Mouse (Mus musculus) limb, embryonic 12.5 days (tissue): Measurements from ENCODE around the gene Srsf2. TPM values are rescaled to one million over a fixed set of nuclear protein-coding genes. Genes with fewer than 3 reads are reported as not detected.
"Not testable (repeated sequence)": the region's sequence is repeated elsewhere in the genome, so short reads cannot be mapped to it uniquely, and the experiment has no call there.

Source experiments
- ATAC-seq: fragments of 200-750 bp; cut with Nextera tagmentation; 2 replicates; pipeline ENCODE4 v1.8.0; 2017; ENCODE audit warnings: low read depth, moderate TSS enrichment; ENCODE audit not compliant: insufficient number of reproducible peaks, insufficient read depth, low FRiP score, low TSS enrichment
- H3K27ac ChIP-seq: fragments of 300-500 bp; sonication (generic); 2 replicates; pipeline ENCODE4 v1.5.1; 2016; ENCODE audit warnings: mild to moderate bottlenecking, moderate library complexity
- H3K27me3 ChIP-seq: fragments of 300-500 bp; sonication (generic); 2 replicates; pipeline ENCODE4 v1.6.1; 2016; ENCODE audit warnings: mild to moderate bottlenecking, moderate library complexity
- H3K36me3 ChIP-seq: fragments of 300-500 bp; sonication (generic); 2 replicates; pipeline ENCODE4 v1.6.1; 2016; ENCODE audit warnings: mild to moderate bottlenecking, moderate library complexity
- H3K4me1 ChIP-seq: fragments of 300-500 bp; sonication (generic); replicated peaks from 2 replicates; pipeline ENCODE4 v1.6.1; 2016
- H3K4me2 ChIP-seq: fragments of 300-500 bp; sonication (generic); 2 replicates; pipeline ENCODE4 v1.6.1; 2016; ENCODE audit warnings: mild to moderate bottlenecking, moderate library complexity
- H3K4me3 ChIP-seq: fragments of 300-500 bp; sonication (generic); replicated peaks from 2 replicates; pipeline ENCODE4 v1.5.1; 2016; ENCODE audit warnings: mild to moderate bottlenecking
- H3K9ac ChIP-seq: fragments of 300-500 bp; sonication (generic); replicated peaks from 2 replicates; pipeline ENCODE4 v1.6.1; 2016; ENCODE audit warnings: mild to moderate bottlenecking, moderate library complexity
- H3K9me3 ChIP-seq: fragments of 300-500 bp; sonication (generic); 2 replicates; pipeline ENCODE4 v1.6.1; 2016; ENCODE audit warnings: mild to moderate bottlenecking, moderate library complexity
- WGBS: fragments of 180-500 bp; shearing (Covaris S2); methylation state at CpG from one replicate; pipeline ENCODE4 v1.1.7; 2016; 5-methylcytosine and 5-hydroxymethylcytosine counted together
- polyA plus RNA-seq: library from polyadenylated mRNA; unstranded; fragments of >200 nt; fragmentation: Nextera tagmentation; extraction: Ambion mirVana; gene quantifications from 2 replicates; pipeline ENCODE4 v1.2.1, GENCODE M21; 2016

Srsf2 gene
- polyA plus RNA-seq, 1 experiment from 2014 or later = 1,014 TPM

DNA sequence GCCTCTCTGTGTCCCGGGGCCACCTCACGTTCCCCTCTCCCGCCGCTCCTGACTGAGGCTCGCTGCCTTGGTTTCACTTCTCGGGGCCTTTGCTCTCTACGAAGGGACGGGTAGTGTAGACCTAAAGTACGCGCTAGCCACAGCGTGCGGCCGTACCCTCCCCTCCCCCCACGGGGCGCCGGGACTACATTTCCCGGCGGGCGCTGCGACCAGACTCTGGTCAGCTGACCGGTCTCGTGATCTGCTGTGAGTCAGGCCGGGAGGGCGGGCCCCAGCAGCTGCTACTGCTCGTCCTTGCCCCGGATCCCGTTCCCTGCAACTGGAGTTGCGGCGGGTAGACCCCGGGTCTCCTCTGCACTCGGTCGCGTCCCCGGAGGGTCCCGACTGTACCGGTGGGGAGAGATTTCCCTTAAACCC lies 626 bp upstream of the Srsf2 start:
- peaks cover 43% of the 10 kb centered on the region for H3K36me3 ChIP-seq
- no peaks in the 10 kb centered on the region for H3K27me3 ChIP-seq
- peak overlapping the region; percentile 93 for H3K4me2 ChIP-seq
- H3K27ac ChIP-seq = peak overlapping the region; percentile 99
- peak overlapping the region; percentile 97 for H3K4me3 ChIP-seq
- peak; percentile 94 for ATAC-seq
- WGBS = under 1% methylated on average over 36 of the region's 36 CpGs
- no peaks in the 10 kb centered on the region for H3K9me3 ChIP-seq
- H3K4me1 ChIP-seq = peaks cover 30% of the 10 kb centered on the region
- peak overlapping the region; percentile 79 for H3K9ac ChIP-seq

DNA sequence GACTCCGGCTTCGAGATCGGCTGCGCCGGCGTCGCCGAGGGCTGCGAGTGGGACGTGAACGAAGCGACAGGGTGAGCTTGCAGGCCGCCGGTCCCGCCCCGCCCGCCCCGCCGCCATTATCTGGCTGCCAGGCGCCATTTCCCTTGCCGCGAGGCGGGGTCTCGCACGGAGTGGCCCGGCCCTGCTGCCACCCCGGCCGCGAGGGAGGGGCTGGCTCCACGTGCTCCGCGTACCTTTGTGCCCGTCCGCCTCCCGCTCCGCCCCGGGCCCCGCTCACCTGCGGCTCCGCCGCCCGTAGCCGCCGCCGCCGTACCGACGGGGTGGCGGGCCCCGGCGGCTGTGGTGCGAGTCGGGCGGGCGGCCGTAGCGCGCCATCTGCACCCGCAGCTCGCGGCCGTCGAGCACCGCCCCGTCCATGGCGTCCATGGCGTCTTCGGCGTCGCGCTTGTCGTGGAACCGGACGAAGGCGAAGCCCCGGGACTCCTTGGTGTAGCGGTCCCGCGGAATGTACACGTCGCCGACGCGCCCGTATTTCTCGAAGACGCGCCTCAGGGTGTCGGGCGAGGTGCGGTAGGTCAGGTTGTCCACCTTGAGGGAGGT lies 503 bp downstream of the Srsf2 start, which contains the start of gene Mfsd11:
TSS of gene Mfsd11 (plus strand) at position 150 of the 600 bp plus-strand sequence.
- H3K9me3 ChIP-seq = no peaks in the 10 kb centered on the region
- peak within 1 kb of the TSS; percentile 99 for H3K27ac ChIP-seq
- peak within 1 kb of the TSS; percentile 99 for H3K9ac ChIP-seq
- under 1% methylated on average over 77 of the region's 91 CpGs for WGBS
- peaks cover 26% of the 10 kb centered on the region for H3K4me1 ChIP-seq
- H3K4me3 ChIP-seq = peak within 1 kb of the TSS; percentile 97
- H3K36me3 ChIP-seq = peaks cover 49% of the 10 kb centered on the region
- ATAC-seq = 0 out of 2 replicates have a peak, but pooled peaks have one; percentile 4
- peak within 1 kb of the TSS; percentile 93 for H3K4me2 ChIP-seq
- H3K27me3 ChIP-seq = no peaks in the 10 kb centered on the region

DNA sequence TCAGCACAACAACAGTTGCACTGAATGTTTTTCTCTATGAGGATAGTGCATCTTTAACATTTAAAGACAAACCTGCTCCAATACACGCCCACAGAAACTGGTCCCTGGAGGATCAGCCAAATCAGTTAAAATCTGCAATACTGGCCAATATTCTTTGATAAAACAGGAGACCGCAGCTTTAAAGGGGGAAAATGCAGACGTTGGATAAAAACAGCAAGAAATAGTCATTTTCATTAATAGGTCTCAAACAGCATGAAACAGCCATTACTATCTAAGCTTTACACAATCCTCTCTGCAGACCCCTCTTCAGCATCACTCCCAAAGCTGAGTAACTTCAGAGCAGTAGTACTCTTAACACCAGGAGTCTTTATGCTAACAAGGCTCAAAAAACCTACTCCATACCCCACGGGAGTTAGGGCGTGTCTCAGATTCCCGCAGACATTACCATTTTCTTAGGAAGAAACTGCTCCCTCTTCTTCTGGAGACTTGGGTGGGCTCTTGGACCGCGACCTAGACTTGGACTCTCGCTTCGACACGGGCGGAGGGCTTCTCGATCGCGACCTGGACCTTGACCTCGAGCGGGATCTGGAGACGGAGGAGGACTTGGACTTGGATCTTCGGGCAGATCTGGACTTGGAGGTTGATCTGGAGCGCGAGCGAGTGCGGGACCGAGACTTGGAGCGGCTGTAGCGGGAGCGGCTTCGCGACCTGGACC lies 1.2 kb downstream of the Srsf2 start:
- peak overlapping the region; percentile 99 for H3K9ac ChIP-seq
- ATAC-seq = no peak
- peak overlapping the region; percentile 93 for H3K4me2 ChIP-seq
- peak overlapping the region; percentile 99 for H3K27ac ChIP-seq
- peaks cover 53% of the 10 kb centered on the region for H3K36me3 ChIP-seq
- peaks cover 21% of the 10 kb centered on the region for H3K4me1 ChIP-seq
- no peaks in the 10 kb centered on the region for H3K27me3 ChIP-seq
- peak overlapping the region; percentile 97 for H3K4me3 ChIP-seq
- WGBS = 1% methylated on average over 29 of the region's 29 CpGs
- no peaks in the 10 kb centered on the region for H3K9me3 ChIP-seq

DNA sequence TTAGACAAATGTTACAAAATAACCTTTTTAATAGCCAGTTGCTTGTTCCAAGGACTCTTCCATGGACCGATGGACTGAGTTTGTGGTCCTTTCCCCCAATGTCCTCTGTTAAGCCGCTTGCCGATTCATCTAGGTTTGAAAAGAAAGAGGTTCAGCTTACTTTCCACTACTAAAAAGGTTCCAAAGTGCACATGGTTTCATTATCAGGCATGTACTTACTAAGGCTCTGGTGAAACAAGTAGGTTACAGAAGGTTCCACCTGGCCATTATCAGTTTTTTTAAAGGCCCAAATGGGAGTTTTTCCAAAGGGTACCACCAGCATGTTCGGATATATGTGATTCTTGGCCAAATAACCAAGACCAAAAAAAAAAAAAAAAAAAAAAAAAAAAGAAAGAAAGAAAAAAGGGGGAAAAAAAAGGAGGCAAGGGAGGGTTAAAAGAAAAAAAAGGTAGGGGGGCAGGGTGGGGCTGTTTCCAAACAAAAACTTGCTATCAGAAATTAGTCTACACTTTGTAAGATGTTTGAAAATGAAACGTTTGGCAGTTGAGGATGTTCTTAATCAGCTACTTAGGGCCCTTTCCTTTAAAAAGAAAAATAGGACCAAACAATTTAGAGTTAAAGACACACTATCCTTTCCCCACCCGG lies 1.9 kb downstream of the Srsf2 start:
- no peak for ATAC-seq
- Histone ChIP-seq H3K9ac (peak overlapping the region; percentile 99), H3K4me1 (peaks cover 21% of the 10 kb centered on the region), H3K27ac (0 out of 2 replicates have a peak overlapping the region, but pooled peaks have one; percentile 99), H3K9me3 (no peaks in the 10 kb centered on the region), H3K27me3 (no peaks in the 10 kb centered on the region), H3K4me2 (peak overlapping the region; percentile 93), H3K4me3 (peak overlapping the region; percentile 97), H3K36me3 (peaks cover 56% of the 10 kb centered on the region)
- WGBS = 42% methylated on average over 6 of the region's 6 CpGs

DNA sequence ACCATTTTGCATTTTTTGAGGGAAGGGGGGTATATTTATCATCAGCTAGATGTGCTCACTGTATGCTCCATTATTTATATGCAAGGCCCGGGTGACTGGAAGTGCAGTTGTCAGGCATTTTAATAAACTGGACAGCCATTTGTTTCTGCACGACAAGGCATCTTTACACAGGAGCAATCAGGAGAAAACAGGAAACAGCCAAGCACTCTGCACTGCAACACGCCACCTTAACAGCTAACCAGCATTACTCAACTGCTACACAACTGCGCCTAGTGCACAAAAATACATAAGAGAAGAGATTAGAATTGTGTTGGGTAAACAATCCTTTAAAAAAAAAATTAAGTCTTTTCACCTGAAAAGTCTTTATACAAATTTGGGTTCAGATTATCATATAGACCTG lies 2.8 kb downstream of the Srsf2 start:
- Histone ChIP-seq H3K27me3 (no peaks in the 10 kb centered on the region), H3K27ac (no peak overlapping the region), H3K9me3 (no peaks in the 10 kb centered on the region), H3K4me1 (peaks cover 21% of the 10 kb centered on the region), H3K4me2 (peak overlapping the region; percentile 93), H3K4me3 (peak overlapping the region; percentile 97), H3K36me3 (peaks cover 57% of the 10 kb centered on the region), H3K9ac (no peak overlapping the region)
- 70% methylated on average over 4 of the region's 4 CpGs for WGBS
- ATAC-seq = no peak

DNA sequence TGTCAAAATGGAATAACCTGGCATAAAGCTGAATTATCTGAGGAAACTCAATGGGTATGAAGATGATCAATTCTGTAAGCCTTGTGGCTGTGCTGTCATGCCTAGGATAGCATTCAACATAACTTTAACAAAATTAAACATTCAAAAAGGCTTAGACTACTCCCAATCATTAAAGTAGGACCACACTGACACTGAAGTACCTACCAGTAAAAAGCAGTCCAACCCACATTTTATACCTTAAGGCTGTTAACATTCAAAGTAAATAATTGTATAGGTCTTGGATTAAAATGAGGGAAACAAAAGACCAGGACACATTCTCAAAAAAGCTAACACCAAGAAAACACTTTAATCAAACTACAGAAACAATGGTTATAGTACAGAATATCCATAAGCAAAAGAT lies 3.3 kb downstream of the Srsf2 start:
- Histone ChIP-seq H3K27ac (no peak overlapping the region), H3K9me3 (no peaks in the 10 kb centered on the region), H3K27me3 (no peaks in the 10 kb centered on the region), H3K36me3 (peaks cover 57% of the 10 kb centered on the region), H3K4me1 (peaks cover 17% of the 10 kb centered on the region), H3K9ac (no peak overlapping the region), H3K4me3 (no peak overlapping the region), H3K4me2 (no peak overlapping the region)
- no peak for ATAC-seq

DNA sequence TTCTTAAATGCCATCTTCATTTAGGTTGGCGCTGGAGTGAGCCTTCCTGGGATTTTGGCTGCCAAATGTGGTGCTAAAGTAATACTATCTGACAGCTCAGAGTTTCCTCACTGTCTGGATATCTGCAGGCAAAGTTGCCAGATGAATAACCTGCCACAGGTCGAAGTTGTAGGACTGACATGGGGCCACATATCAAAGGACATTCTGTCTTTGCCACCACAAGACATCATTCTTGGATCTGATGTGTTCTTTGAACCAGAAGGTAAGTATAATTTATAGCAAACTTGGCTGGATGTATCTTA lies 4.1 kb downstream of the Srsf2 start:
- H3K27ac ChIP-seq, H3K4me2 ChIP-seq, H3K9ac ChIP-seq, H3K9me3 ChIP-seq, H3K27me3 ChIP-seq, ATAC-seq, H3K4me3 ChIP-seq: not testable (repeated sequence)
- 81% methylated on average over 2 of the region's 2 CpGs for WGBS
- Histone ChIP-seq H3K36me3 (peaks cover 57% of the 10 kb centered on the region), H3K4me1 (peaks cover 19% of the 10 kb centered on the region)

DNA sequence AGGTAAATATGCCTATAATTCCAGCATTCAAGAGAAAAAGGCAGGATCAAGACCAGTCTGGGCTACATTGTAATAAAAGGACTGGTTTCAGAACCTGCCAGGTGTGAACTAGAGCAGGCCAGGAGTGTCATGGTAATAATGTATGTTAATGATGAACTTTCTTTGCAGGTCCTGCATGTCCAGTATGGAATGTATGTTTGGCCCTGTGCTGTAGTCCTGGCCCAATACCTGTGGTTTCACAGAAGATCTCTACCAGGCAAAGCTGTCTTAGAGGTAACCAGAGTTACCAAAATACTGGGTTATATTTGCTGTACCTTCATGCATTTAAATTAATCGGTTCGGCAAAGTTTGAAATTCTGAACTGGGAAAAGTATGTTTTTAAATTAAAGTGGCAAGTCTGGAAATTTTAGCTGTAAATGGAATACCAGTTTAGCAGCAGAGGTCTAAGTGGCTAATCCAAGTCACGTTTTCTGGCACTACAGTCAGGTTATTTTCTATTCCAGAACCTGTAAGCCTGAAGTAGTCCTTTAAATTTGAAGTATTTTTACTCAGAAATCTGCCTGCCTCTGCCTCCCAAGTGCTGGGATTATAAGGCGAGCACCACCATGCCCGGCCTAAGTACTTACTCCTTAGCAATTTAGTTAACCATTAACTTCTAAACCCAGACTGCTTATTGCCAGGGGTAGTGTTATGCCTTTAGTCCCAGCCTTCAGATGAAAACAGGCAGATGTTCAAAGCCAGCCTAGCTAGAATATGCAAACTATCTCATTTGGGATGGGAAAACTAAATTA lies 4.6 kb downstream of the Srsf2 start:
- ATAC-seq = no peak

DNA sequence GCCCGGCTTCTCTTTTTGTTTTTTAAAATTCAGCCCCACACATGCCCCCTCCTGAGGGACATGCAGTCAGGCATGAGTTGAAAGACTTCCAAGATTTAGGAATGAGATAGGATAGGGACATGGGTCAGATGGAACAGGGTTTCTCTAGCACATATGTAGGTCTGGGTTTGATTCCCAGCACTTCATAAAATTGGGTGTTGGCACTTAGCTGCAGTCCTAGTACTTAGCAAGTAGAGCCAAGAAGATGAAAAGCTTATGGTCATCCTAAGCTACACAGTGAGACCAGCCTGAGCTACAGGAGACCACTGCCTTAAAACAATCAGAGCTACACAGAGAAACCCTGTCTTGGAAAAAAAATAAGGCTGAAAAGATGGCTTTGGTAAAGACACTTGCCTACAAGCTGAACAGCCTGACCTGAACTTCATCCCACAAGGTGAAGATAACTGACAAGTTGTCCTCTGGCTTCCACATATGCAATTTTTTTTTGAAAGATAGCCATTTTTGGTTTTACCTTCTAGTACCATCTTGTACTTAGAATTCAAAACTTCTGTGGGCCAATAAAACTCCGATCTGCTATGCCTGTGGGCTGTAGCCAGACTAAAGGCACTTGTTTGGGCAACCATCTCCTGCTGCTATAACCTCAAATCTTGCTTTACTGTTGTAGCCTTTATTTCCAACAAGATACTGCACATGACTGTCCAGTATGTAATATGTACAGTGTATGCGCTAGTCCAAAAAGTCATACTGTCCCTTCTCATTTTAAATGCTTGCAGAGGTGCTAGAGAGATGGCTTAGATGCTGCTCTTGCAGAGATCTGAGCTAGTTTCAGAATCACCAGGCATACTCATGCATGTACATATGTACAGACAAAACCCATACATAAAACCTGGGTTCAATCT lies 5.5 kb downstream of the Srsf2 start:
- H3K36me3 ChIP-seq = peaks cover 57% of the 10 kb centered on the region
- WGBS = 83% methylated on average over 3 of the region's 3 CpGs
- no peak overlapping the region for H3K9ac ChIP-seq
- H3K27me3 ChIP-seq = no peaks in the 10 kb centered on the region
- H3K9me3 ChIP-seq = no peaks in the 10 kb centered on the region
- no peak overlapping the region for H3K4me3 ChIP-seq
- H3K27ac ChIP-seq = no peak overlapping the region; the same call in 1 of the 2 replicates
- H3K4me1 ChIP-seq = peaks cover 19% of the 10 kb centered on the region
- ATAC-seq = no peak
- no peak overlapping the region for H3K4me2 ChIP-seq

More for the DNA sequence above, 4.6 kb downstream of the Srsf2 start:
- Histone ChIP-seq H3K27ac (no peak overlapping the region; the same call in 1 of the 2 replicates), H3K4me2 (no peak overlapping the region), H3K9me3 (no peaks in the 10 kb centered on the region), H3K36me3 (peaks cover 57% of the 10 kb centered on the region), H3K4me1 (peaks cover 19% of the 10 kb centered on the region), H3K9ac (no peak overlapping the region), H3K4me3 (no peak overlapping the region), H3K27me3 (no peaks in the 10 kb centered on the region)
- 85% methylated on average over 5 of the region's 5 CpGs for WGBS

DNA sequence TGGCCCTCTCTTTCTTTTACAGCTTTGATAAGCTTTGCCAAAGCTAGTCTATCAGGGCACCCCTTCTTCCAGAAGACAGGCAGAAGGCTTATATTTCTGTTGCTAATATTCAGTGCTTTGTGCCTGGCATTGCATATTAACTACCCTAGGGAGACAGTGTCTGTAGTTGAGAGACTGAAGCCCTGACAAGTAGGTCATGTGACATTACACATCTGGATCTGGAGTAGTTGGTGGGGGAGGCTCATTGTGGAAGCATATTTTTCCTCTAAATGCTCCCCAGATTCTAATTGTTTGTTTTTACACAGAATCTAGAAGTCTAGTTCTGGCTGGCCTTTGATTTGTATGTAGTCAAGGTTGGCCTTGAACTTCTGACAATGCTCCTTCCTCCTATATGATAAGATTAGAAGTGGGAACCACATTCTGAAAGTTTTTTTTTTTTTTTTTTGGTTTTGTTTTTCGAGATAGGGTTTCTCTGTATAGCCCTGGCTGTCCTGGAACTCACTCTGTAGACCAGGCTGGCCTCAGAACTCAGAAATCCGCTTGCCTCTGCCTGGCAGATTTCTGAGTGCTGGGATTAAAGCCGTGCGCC lies 6.2 kb downstream of the Srsf2 start:
- WGBS = 80% methylated on average over 4 of the region's 4 CpGs
- H3K27ac ChIP-seq = no peak overlapping the region
- H3K36me3 ChIP-seq = peaks cover 53% of the 10 kb centered on the region
- no peak for ATAC-seq
- peaks cover 20% of the 10 kb centered on the region for H3K4me1 ChIP-seq
- no peak overlapping the region for H3K4me3 ChIP-seq
- no peak overlapping the region for H3K4me2 ChIP-seq
- no peaks in the 10 kb centered on the region for H3K9me3 ChIP-seq
- no peak overlapping the region for H3K9ac ChIP-seq
- no peaks in the 10 kb centered on the region for H3K27me3 ChIP-seq
